Mouse (Mus musculus): ENCODE data around the gene Pkib. TPM values are rescaled to one million over a fixed set of nuclear protein-coding genes. Genes with fewer than 3 reads are reported as not detected.
A peak's percentile ranks its signal among the peaks of the same experiment; 100 is the strongest.

Pkib gene
- total RNA-seq (2021): 1 to 10 TPM; 3.4 to 5.8 TPM

- DNase-seq: peak; percentile 70
- intact Hi-C loops (cut with DNase I): no loop called here
These were observed at the start of gene Pkib for GRCm38 (mm10) chr10:57631896-57632867. TSS of gene Pkib (plus strand) at chr10:57631981.

DNA sequence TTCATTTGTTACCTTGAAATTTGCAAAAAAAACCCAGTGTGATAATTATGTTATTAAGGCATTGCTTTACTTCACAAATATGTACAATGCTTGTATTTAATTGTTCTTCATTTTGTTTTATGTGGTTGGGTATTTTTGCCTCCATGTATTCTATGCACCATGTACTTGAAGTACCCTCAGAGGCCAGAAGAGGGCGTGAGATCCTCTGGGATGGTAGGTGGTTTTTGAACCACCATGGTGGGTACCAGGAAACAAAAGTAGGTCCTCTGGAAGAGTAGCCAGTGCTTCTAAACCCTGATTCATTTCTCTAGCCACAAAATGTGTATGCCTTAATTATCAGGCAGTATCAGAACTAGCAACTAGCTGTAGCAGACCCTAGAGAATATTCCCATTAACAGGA is 47.9 kb upstream of the Pkib start:
- intact Hi-C loops (cut with DNase I): no loop called here
- no peak for DNase-seq

- peak; percentile 12 for DNase-seq
- intact Hi-C loops (cut with DNase I): no loop called here
These were observed 37.5 kb upstream of the Pkib start for GRCm38 (mm10) chr10:57594266-57594665.

GRCm38 (mm10) chr10:57597172-57597571 is 34.6 kb upstream of the Pkib start:
- intact Hi-C loops (cut with DNase I): no loop called here
- no peak for DNase-seq

GRCm38 (mm10) chr10:57602951-57603350 is 28.8 kb upstream of the Pkib start:
- DNase-seq: no peak
- intact Hi-C loops (cut with DNase I): no loop called here

DNA sequence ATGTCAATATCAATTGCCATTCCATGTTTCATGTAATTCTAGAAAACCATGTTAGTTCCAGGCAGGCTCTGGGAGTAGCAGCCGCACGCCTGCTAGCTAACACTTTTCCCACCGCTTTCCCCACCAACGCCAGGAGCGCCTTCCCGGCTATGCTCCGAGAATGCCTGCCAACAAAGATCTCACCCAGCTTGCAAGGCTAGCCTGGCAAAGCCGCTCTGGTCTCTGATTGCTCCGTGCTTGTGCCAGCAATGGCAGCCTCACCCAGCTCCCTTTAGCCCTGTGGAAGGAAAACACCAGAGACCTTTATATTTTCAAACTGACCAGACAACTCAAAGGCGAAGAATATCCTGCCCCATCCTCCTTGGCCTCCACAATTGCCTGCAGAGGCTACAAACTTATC is 8.5 kb upstream of the Pkib start:
- intact Hi-C loops (cut with DNase I): no loop called here
- peak; percentile 68 for DNase-seq

DNA sequence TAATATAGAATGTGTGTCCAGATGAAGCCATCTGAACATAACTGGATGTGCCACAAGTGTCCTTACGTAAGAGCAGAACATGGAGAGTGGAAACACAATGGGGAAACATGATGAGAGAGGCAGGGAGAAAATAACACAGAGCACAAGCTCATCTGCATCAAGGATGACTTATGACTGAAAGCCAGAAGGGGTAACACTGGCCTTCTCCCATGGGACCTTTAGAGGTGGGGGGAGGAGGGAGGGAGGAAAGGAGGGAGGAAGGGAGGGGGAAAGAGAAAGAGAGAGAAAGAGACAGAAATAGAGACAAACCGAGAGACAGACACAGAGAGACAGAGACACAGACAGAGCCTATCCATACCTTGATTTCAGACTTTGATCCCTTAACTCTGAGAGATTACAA is 4.0 kb upstream of the Pkib start:
- intact Hi-C loops (cut with DNase I): no loop called here
- no peak for DNase-seq

DNA sequence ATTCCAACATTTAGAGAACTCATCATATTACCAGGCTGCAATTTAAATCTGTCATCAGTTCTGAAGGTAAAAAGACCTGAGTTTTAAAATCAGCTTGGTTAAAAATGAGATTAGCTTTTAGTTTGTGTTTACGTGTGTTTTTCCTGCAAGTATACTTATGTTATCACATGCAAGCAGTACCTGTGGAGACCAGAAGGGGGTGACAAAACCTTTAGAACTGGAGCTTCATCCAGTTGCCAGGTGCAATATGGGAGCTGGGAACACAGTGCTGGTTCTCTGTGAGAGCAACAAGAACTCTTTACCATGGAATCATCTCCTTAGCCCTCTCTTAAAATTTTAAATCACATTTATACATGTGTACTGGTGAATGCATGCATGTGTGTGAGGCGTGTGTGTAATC is 1.2 kb upstream of the Pkib start:
- no peak for DNase-seq
- intact Hi-C loops (cut with DNase I): no loop called here

- DNase-seq: peak; percentile 7
- intact Hi-C loops (cut with DNase I): no loop called here
These were observed 1.1 kb downstream of the Pkib start for GRCm38 (mm10) chr10:57632868-57633240.

DNA sequence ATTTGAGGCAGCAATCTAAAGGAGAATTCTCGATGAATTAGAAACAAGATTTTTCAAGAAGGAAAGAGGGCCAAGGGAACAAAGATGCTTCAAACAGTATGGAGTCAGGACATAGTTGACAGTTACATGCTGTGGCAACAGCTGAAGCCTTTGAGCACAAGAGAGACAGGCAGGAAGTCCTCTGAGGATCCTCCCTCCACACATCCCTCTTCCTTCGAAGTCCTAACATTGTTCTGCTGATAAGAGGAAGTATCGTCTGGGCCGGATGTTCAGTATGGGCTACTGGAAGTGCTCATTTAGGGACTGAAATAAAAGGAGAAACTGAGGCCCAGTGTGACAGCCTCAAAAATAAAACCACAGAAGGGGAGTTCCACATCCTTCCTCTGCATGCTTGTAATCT is 5.2 kb downstream of the Pkib start:
- intact Hi-C loops (cut with DNase I): no loop called here
- DNase-seq: no peak

DNA sequence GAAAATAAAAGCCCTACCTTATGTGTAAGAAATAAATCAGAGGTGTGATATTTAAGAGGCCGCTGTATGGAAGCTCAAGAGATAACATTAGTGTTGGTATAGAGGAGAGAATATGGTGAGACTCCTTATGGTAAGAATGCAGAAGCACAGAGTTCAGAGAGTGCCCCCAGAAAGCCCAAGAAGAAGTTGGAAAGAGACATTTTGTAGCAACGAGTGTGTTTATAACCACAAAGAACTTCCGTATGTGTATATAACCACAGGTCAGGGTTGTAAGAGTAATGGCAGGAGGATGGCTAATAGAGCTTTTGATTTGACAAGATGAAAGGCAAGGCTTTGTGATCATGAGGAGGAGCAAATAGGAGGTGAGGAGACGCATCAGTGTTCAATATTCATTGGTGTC is 6.5 kb downstream of the Pkib start:
- intact Hi-C loops (cut with DNase I): no loop called here
- no peak for DNase-seq

DNA sequence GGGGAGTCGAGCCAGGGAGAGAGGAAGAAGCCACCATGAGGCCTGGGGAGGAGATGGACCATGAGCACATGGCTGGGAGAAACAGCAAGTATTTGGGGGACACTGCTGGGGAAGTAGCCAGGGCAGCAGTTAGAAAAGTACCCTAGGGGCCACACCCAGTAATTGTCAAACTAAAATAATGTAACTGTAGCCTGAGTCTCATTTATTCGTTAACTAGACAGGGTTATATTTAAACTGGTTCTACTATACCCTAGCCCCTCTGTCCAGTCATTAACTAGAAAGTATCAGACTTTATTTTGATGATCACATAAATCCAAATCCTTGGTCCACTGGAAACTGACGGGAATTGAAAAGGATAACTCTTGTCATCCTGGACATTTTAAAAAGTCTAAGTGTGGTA is 7.8 kb downstream of the Pkib start:
- intact Hi-C loops (cut with DNase I): no loop called here
- no peak for DNase-seq

- intact Hi-C loops (cut with DNase I): no loop called here
- no peak for DNase-seq
These were observed 21.5 kb downstream of the Pkib start for GRCm38 (mm10) chr10:57653297-57653696.

DNA sequence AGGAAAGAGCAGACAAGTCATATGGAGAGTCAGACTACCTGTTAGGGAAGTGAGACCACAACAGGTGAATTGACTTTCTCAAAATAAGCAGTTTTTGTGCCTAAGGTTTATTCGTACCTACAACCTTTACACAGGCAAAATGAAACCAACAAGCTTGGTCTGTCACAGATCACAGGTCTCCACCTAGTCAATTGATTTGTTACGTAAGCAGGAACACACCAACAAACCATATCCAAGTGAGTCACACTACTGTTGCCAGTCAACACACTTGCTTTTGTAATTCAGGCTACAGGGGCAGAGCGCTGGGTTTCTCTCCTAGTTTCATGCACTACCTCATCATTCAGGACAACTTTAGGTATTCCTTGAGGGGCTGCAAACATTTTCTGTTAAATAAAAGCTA is 28.7 kb downstream of the Pkib start:
- no peak for DNase-seq
- intact Hi-C loops (cut with DNase I): no loop called here

- intact Hi-C loops (cut with DNase I): no loop called here
These were observed 32.0 kb downstream of the Pkib start for GRCm38 (mm10) chr10:57663758-57664157.

GRCm38 (mm10) chr10:57664253-57664652 is 32.5 kb downstream of the Pkib start:
- intact Hi-C loops (cut with DNase I): no loop called here

More at GRCm38 (mm10) chr10:57663758-57664157, 32.0 kb downstream of the Pkib start:
- DNase-seq: peak; percentile 65

DNA sequence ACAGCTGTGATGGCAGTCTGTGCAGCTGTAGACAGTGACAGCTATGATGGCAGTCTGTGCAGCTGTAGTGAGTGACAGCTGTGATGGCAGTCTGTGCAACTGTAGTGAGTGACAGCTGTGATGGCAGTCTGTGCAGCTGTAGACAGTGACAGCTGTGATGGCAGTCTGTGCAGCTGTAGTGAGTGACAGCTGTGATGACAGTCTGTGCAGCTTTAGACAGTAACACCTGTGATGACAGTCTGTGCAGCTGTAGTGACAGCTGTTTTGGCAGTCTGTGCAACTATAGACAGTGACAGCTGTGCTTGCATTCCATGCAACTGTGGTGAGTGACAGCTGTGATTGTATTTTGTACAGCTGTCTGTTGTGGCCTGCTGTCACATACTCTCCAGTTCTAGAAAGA is 44.0 kb downstream of the Pkib start:
- intact Hi-C loops (cut with DNase I): no loop called here
- DNase-seq: no peak

More at GRCm38 (mm10) chr10:57664253-57664652, 32.5 kb downstream of the Pkib start:
- DNase-seq: no peak

DNA sequence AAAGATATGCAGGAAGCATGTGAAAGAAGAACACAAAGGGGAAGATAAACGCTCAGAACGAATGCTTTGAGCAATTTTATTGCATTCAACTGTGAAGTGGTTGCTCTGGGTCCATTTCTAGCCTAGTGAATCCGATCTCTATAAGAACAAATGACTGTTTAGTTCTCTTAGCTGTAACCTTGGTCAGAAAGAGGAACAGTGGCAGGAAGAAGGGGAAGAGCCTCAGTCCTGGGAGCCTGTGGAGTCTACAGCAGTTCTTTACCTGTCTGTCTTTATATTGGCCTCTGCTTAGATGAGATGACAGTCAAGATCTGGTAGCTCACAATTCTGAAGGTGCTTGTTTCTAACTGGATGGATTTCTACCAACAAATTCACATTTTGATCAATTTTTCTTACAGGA is 56.2 kb downstream of the Pkib start:
- DNase-seq: no peak
- intact Hi-C loops (cut with DNase I): no loop called here

- intact Hi-C loops (cut with DNase I): no loop called here
- DNase-seq: no peak
These were observed 58.4 kb downstream of the Pkib start for GRCm38 (mm10) chr10:57690161-57690560.

GRCm38 (mm10) chr10:57702246-57702645 is 70.5 kb downstream of the Pkib start:
- intact Hi-C loops (cut with DNase I): no loop called here
- DNase-seq: no peak

- intact Hi-C loops (cut with DNase I): no loop called here
- no peak for DNase-seq
These were observed 89.3 kb downstream of the Pkib start for GRCm38 (mm10) chr10:57721035-57721434.

DNA sequence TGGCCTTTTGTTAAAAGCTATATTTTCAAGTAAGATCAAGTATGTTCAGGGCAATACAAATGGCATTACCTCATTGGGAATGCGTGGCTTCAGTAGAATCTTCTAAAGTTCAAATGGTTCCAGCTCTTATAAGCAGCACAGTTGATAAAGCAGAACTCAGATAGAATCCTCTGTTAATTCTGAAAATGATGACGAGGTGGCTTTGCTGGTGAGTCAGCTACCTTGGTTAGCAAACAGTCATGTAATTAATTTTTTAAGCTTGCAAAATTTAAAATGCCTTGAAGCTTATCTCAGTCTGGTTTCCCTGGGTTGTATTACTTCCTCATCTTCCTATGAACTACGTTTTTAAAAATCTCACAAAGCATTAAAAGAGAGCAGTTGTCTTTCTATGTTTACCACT is 90.6 kb downstream of the Pkib start:
- DNase-seq: no peak
- intact Hi-C loops (cut with DNase I): no loop called here

DNA sequence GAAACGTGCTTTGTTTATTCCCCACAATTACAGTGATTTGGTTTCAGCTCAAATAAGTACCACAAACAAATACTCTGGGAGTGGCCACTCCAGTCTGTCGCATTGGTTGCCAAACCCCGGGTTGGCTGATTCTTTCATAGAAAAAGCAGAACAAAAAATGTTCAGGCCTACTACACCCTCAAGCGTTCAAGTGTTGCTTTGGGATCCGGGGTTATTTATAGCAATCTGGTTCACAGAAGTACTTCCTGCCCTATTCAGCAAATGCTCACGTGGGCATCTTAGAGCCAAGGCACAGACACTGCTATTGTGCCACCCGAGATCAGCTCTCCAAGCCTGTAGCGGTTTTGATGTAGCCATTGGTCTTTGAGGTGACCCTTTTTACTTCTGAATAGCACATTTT is 95.9 kb downstream of the Pkib start:
- intact Hi-C loops (cut with DNase I): no loop called here
- DNase-seq: no peak

Measured in left cerebral cortex, postnatal 4 days (tissue).